Mouse (Mus musculus): Measurements from ENCODE around the gene Setd7. TPM values are rescaled to one million over a fixed set of nuclear protein-coding genes. Genes with fewer than 3 reads are reported as not detected.
"Not testable (repeated sequence)": the region's sequence is repeated elsewhere in the genome, so short reads cannot be mapped to it uniquely, and the experiment has no call there.

Setd7 gene
- total and polyA plus RNA-seq, 2 experiments, result 1.6 to 1.9 TPM

DNA sequence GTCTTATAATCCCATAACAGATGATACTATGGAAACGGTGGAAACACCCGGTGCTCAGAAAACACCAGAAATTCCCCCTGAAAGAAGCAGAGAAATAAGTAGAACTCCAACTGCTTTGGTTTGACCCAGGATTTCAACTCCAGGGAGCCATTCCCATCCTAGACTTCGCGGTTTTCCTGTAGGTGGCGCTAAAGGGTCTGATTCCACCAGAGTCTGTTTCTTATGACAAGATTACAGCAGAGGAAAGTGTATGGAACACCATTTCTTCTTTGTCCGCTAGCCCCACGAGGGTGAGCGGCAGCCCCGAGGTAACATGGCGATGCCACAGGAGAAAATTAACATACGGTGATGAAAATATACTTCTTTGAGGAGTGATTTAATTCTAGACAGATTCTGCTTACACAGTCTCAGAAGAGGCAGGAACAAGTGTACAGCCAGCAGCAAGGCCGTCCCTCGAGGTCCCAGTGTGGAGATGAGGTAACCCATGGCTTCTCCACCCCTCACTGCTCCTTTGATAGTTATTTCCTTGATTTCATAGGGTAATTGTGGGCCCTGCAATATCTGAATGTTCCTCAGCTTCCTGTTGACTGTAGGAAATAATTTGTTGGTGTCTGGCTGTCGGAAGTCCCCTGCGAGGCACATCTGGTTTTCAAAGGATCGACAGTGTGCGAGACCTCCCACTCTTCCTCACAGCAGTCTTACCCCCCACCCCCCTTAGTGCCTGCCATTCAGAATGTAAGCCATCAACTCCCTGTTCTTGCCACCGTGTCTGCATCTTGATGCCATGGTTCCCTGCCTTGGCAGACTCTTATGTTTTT, 23.1 kb upstream of the Setd7 start:
- Histone ChIP-seq H3K4me1 (ENCODE audit: control insufficient read depth, insufficient read depth, low read length) (no peaks in the 10 kb centered on the region), H3K36me3 (ENCODE audit: control insufficient read depth, insufficient read depth, low read length) (no peaks in the 10 kb centered on the region), H3K4me3 (ENCODE audit: insufficient read depth, low read depth, low read length) (no peak overlapping the region), H3K27me3 (ENCODE audit: control insufficient read depth, insufficient read depth, low read length) (no peaks in the 10 kb centered on the region), H3K79me2 (ENCODE audit: control insufficient read depth, insufficient read depth, low read length) (no peaks in the 10 kb centered on the region), H3K27ac (replicated peaks; ENCODE audit: insufficient read depth, low read depth, low read length) (no peak overlapping the region), H3K9ac (ENCODE audit: low read depth, low read length) (no peak overlapping the region)
- peak; percentile 68 for TF ChIP-seq CTCF (IDR thresholded peaks at IDR 0.05; ENCODE audit: low read depth, low read length)
- TF ChIP-seq POLR2A (IDR thresholded peaks at IDR 0.05; ENCODE audit: extremely low read depth, insufficient read depth, low read length), result no peak
- DNase-seq (ENCODE audit: extremely low read depth, low read depth, low spot score), result peak; percentile 44
- 27% methylated on average over 18 of the region's 18 CpGs for WGBS

DNA sequence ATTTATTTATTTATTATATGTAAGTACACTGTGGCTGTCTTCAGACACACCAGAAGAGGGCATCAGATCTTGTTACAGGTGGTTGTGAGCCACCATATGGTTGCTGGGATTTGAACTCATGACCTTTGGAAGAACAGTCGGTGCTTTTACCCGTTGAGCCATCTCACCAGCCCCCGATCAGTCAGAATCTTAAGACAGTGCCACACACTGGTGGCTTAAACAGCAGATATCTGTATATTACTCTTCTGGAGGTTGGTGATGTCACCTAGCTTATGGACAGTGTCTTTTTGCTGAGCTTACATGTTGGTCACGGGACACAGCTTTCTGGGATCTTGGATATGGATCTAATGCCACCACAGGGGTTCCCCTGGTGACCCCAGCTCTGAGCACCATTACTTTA, 18.6 kb upstream of the Setd7 start:
- H3K36me3 ChIP-seq (ENCODE audit: control insufficient read depth, insufficient read depth, low read length); H3K9ac ChIP-seq (ENCODE audit: low read depth, low read length); H3K27ac ChIP-seq (replicated peaks; ENCODE audit: insufficient read depth, low read depth, low read length); H3K4me3 ChIP-seq (ENCODE audit: insufficient read depth, low read depth, low read length); H3K4me1 ChIP-seq (ENCODE audit: control insufficient read depth, insufficient read depth, low read length); H3K79me2 ChIP-seq (ENCODE audit: control insufficient read depth, insufficient read depth, low read length); H3K27me3 ChIP-seq (ENCODE audit: control insufficient read depth, insufficient read depth, low read length); DNase-seq (ENCODE audit: extremely low read depth, low read depth, low spot score): not testable (repeated sequence)
- 78% methylated on average over 4 of the region's 4 CpGs for WGBS

DNA sequence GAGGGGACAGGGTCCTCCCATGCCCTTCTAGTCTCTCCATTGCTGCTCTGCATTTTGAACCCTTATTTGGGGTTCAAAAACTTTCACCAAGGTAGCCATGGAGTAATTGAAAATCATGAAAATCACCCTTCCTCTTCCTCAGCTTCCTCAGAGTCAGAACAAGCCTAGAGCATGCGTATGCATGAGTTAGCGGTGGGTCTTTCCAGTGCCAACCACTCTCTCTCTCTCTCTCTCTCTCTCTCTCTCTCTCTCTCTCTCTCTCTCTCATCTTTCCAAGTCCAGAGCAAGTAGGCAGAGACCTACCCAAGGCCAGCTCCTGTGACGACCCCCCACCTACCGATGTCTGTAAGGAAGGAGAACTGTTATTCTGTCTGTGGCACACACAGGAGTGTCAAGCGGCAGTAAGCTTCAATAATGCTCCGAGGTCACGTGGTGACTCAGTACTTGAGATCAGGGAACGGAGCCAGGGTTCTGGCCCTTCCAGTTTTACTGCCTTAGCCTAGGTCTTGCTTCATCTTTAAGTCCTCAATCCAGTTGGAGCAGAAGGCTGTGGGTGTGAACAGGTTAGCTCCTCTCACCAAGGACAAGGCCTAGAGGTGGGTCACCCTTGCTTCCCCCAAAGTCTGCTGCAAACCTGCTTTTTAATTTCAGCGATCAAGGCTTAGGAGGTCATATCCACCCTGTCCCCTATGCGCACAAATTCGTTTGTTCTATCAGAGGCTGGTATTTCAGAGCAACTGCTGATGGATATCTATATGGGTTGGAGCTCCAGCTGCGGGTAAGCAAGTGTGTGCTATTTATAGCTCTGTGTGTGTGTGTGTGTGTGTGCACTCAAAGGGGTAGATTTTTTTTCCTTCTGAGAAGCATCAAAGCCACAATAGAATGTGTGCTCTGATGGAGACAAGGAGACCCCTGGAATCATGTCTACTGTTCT, 17.4 kb upstream of the Setd7 start:
- TF ChIP-seq CTCF (IDR thresholded peaks at IDR 0.05; ENCODE audit: low read depth, low read length) (no peak), POLR2A (IDR thresholded peaks at IDR 0.05; ENCODE audit: extremely low read depth, insufficient read depth, low read length) (no peak)
- Histone ChIP-seq H3K36me3 (ENCODE audit: control insufficient read depth, insufficient read depth, low read length) (no peaks in the 10 kb centered on the region), H3K4me1 (ENCODE audit: control insufficient read depth, insufficient read depth, low read length) (no peaks in the 10 kb centered on the region), H3K79me2 (ENCODE audit: control insufficient read depth, insufficient read depth, low read length) (no peaks in the 10 kb centered on the region), H3K9ac (ENCODE audit: low read depth, low read length) (no peak overlapping the region), H3K4me3 (ENCODE audit: insufficient read depth, low read depth, low read length) (no peak overlapping the region), H3K27me3 (ENCODE audit: control insufficient read depth, insufficient read depth, low read length) (no peaks in the 10 kb centered on the region), H3K27ac (replicated peaks; ENCODE audit: insufficient read depth, low read depth, low read length) (no peak overlapping the region)
- DNase-seq (ENCODE audit: extremely low read depth, low read depth, low spot score), result no peak
- 80% methylated on average over 12 of the region's 12 CpGs for WGBS

DNA sequence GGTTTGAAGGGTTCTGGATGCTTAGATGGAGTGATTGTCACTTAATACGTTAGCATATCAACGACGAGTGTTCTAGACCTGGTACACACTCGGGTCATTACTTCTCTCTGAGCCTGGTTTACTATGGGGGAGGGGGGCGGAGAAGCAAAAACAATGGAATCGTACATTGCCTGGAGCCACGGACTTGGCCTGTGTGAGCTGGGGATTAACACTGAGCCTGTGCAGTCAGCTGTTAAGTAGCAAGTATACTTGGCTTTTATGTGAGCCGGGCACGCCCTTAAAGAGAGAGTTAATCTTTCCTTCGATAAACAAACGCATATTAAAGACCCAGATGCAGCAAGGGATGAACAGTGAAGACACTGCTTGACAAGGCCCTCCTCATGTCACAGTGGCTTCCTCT, 16.7 kb upstream of the Setd7 start:
- 85% methylated on average over 11 of the region's 11 CpGs for WGBS

DNA sequence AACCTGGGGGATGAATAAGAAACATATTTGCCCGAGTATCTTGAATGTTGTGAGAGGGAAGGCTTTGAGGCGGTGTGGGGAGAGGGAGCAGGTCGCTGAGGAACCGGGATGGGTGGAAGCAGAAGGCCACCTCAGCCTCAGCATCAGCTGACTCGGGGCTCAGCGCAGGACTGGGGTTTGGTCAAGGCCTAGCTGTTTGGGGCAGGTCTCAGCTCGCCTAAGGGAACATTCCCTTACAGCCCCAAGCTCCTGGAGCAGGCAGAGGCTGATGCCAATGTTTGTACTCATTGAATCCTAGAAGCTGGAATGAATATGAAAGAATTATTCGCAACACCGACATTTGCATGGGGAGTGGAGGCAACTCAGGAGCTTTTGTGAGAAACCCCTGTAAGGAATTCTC, 13.2 kb upstream of the Setd7 start:
- no peaks in the 10 kb centered on the region for H3K4me1 ChIP-seq (ENCODE audit: control insufficient read depth, insufficient read depth, low read length)
- WGBS, result 89% methylated on average over 9 of the region's 9 CpGs

More for the DNA sequence above, 16.7 kb upstream of the Setd7 start:
- DNase-seq (ENCODE audit: extremely low read depth, low read depth, low spot score), result no peak
- Histone ChIP-seq H3K36me3 (ENCODE audit: control insufficient read depth, insufficient read depth, low read length) (no peaks in the 10 kb centered on the region), H3K27me3 (ENCODE audit: control insufficient read depth, insufficient read depth, low read length) (no peaks in the 10 kb centered on the region), H3K4me3 (ENCODE audit: insufficient read depth, low read depth, low read length) (no peak overlapping the region), H3K27ac (replicated peaks; ENCODE audit: insufficient read depth, low read depth, low read length) (no peak overlapping the region), H3K4me1 (ENCODE audit: control insufficient read depth, insufficient read depth, low read length) (no peaks in the 10 kb centered on the region), H3K9ac (ENCODE audit: low read depth, low read length) (no peak overlapping the region), H3K79me2 (ENCODE audit: control insufficient read depth, insufficient read depth, low read length) (no peaks in the 10 kb centered on the region)
- TF ChIP-seq POLR2A (IDR thresholded peaks at IDR 0.05; ENCODE audit: extremely low read depth, insufficient read depth, low read length) (no peak), CTCF (IDR thresholded peaks at IDR 0.05; ENCODE audit: low read depth, low read length) (no peak)

More for the DNA sequence above, 13.2 kb upstream of the Setd7 start:
- H3K79me2 ChIP-seq (ENCODE audit: control insufficient read depth, insufficient read depth, low read length), result no peaks in the 10 kb centered on the region
- no peaks in the 10 kb centered on the region for H3K27me3 ChIP-seq (ENCODE audit: control insufficient read depth, insufficient read depth, low read length)
- TF ChIP-seq CTCF (IDR thresholded peaks at IDR 0.05; ENCODE audit: low read depth, low read length), result no peak
- no peak for TF ChIP-seq POLR2A (IDR thresholded peaks at IDR 0.05; ENCODE audit: extremely low read depth, insufficient read depth, low read length)
- H3K9ac ChIP-seq (ENCODE audit: low read depth, low read length), result no peak overlapping the region
- no peak overlapping the region for H3K4me3 ChIP-seq (ENCODE audit: insufficient read depth, low read depth, low read length)
- no peak for DNase-seq (ENCODE audit: extremely low read depth, low read depth, low spot score)
- H3K36me3 ChIP-seq (ENCODE audit: control insufficient read depth, insufficient read depth, low read length), result no peaks in the 10 kb centered on the region
- no peak overlapping the region for H3K27ac ChIP-seq (replicated peaks; ENCODE audit: insufficient read depth, low read depth, low read length)
